Comparison of ENCODE assay signal across 23 mouse cellular contexts in the genomic region with DNA sequence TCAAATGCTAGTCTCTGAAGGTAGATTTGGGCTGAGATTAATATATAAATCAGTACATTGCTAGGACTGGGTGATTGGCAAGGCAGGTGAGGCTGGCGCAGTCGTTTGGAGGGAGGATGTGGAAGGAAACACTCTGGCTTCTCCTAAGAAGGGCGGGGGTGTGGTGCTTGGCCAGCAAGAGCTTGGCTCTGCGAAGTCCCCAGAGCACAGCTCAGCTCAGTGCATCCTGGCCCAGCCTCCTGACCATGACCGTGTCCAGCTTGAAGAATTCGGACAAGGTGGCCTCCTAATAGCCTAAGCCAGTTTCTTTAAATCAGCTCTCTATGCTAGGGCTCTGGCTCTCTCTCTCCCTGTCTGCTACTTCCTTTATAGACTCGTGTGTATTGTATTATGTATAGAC.
DNase-seq lines count a peak whose midpoint lies in the region; ATAC-seq and TF ChIP-seq lines count a peak whose summit lies in the region.
"Had no signal": no experiment of that assay in that cellular context is flagged by ENCODE, and none has a peak within 500 bp of the region (broad histone marks: within the 10 kb centered on the region; RNA-seq: fewer than 3 reads in every experiment).

No protein-coding gene starts in this region.

- no peak overlapping the region for H3K27ac ChIP-seq in intestine, embryonic 15.5 days
- no peak overlapping the region for H3K27ac ChIP-seq in intestine, postnatal 0 days (ENCODE audit: low read depth, low read length)
- H3K27ac ChIP-seq: heart, adult 2 months; hindbrain, embryonic 14.5 days; kidney, postnatal 0 days; limb, embryonic 12.5 days; liver, embryonic 15.5 days; neural tube, embryonic 13.5 days had no signal

- H3K36me3 ChIP-seq in intestine, embryonic 15.5 days: no peaks in the 10 kb centered on the region
- no peaks in the 10 kb centered on the region for H3K36me3 ChIP-seq in intestine, postnatal 0 days (ENCODE audit: control insufficient read depth, insufficient read depth)
- H3K36me3 ChIP-seq: G1E; heart, embryonic 12.5 days; limb, embryonic 12.5 days; liver, embryonic 15.5 days; neural tube, embryonic 13.5 days had no signal

- TF ChIP-seq CTCF in intestine, postnatal 0 days (IDR thresholded peaks at IDR 0.05; ENCODE audit: low read depth): no peak

- no peak overlapping the region for H3K9ac ChIP-seq in intestine, embryonic 15.5 days
- H3K9ac ChIP-seq in intestine, postnatal 0 days (ENCODE audit: low read depth, low read length): no peak overlapping the region
- H3K9ac ChIP-seq: forebrain, postnatal 0 days; heart, embryonic 12.5 days; hindbrain, embryonic 14.5 days; limb, embryonic 12.5 days; liver, embryonic 15.5 days; lung, embryonic 14.5 days; neural tube, embryonic 13.5 days had no signal

- H3K9me3 ChIP-seq in intestine, embryonic 15.5 days: no peaks in the 10 kb centered on the region
- H3K9me3 ChIP-seq in intestine, postnatal 0 days (ENCODE audit: control insufficient read depth): no peaks in the 10 kb centered on the region
- H3K9me3 ChIP-seq: G1E; heart, embryonic 12.5 days; liver, embryonic 15.5 days; neural tube, embryonic 13.5 days had no signal

- no peak overlapping the region for H3K4me2 ChIP-seq in intestine, embryonic 15.5 days (replicated peaks)
- no peak overlapping the region for H3K4me2 ChIP-seq in intestine, postnatal 0 days (replicated peaks; ENCODE audit: low read depth)
- H3K4me2 ChIP-seq: heart, embryonic 12.5 days; hindbrain, embryonic 14.5 days; limb, embryonic 12.5 days; liver, embryonic 15.5 days; lung, embryonic 14.5 days; neural tube, embryonic 13.5 days had no signal

- H3K4me1 ChIP-seq in intestine, embryonic 15.5 days (replicated peaks): 0 out of 2 replicates have a peak, but pooled peaks cover 5% of the 10 kb centered on the region
- no peaks in the 10 kb centered on the region for H3K4me1 ChIP-seq in intestine, postnatal 0 days (replicated peaks; ENCODE audit: control insufficient read depth, insufficient read depth, low read length)
- H3K4me1 ChIP-seq: heart, embryonic 12.5 days; liver, embryonic 15.5 days had no signal

- no peak overlapping the region for H3K4me3 ChIP-seq in intestine, embryonic 15.5 days (replicated peaks)
- H3K4me3 ChIP-seq in intestine, postnatal 0 days (ENCODE audit: low read depth, low read length): no peak overlapping the region
- H3K4me3 ChIP-seq: heart, adult 2 months; heart, embryonic 12.5 days; limb, embryonic 12.5 days; liver, embryonic 15.5 days; neural tube, embryonic 13.5 days had no signal

- DNase-seq in adrenal gland, postnatal 14 days: peak; percentile 10
- no peak for DNase-seq in adrenal gland, adult 8-10 months
- DNase-seq in cerebellum, adult 11-12 months: peak; percentile 31
- DNase-seq in cerebellum, postnatal 14 days: peak; percentile 52 to 56
- DNase-seq in spleen, postnatal 14 days (ENCODE audit: low spot score in 2 of 2): no peak
- DNase-seq in kidney, postnatal 10 days: no peak
- DNase-seq: adrenal gland, postnatal 36 days; forebrain, postnatal 0 days; heart, adult 2 months; kidney, adult 18-20 months; lung, embryonic 14.5 days; lung, postnatal 14 days; thymus, postnatal 14 days had no signal

- 0 out of 2 replicates have a peak, but pooled peaks have one; percentile 16 for ATAC-seq in intestine, embryonic 15.5 days
- ATAC-seq in intestine, postnatal 0 days: no peak
- ATAC-seq: forebrain, postnatal 0 days; midbrain, embryonic 16.5 days had no signal

- WGBS in intestine, embryonic 15.5 days: 49% methylated on average over 7 of the region's 7 CpGs
- 46% methylated on average over 7 of the region's 7 CpGs for WGBS in intestine, postnatal 0 days

- no peaks in the 10 kb centered on the region for H3K27me3 ChIP-seq in intestine, embryonic 15.5 days (replicated peaks)
- no peaks in the 10 kb centered on the region for H3K27me3 ChIP-seq in intestine, postnatal 0 days (replicated peaks; ENCODE audit: control insufficient read depth, insufficient read depth, low read length)
- H3K27me3 ChIP-seq: liver, embryonic 15.5 days had no signal

Comparison
In these comparisons a context has a peak if more than half of its experiments do, and no peak if none do; other contexts are left out.
1. DNase-seq: peak in adrenal gland, postnatal 14 days (single experiment), cerebellum, adult 11-12 months (single experiment) and cerebellum, postnatal 14 days (2 of 2); none in adrenal gland, adult 8-10 months (single experiment), spleen, postnatal 14 days (0 of 2) and kidney, postnatal 10 days (single experiment).